In genomic region chr15:83074179-83074578, GRCm38 (mm10) we compare ENCODE assay signal across 17 mouse cellular contexts. TPM values are rescaled to one million over a fixed set of nuclear protein-coding genes. Genes with fewer than 3 reads are reported as not detected.
DNase-seq lines count a peak whose midpoint lies in the region; ATAC-seq and TF ChIP-seq lines count a peak whose summit lies in the region.
"Had no signal": no experiment of that assay in that cellular context is flagged by ENCODE, and none has a peak within 500 bp of the region (broad histone marks: within the 10 kb centered on the region; RNA-seq: fewer than 3 reads in every experiment).

No protein-coding gene starts in this region.

- no peak for ATAC-seq in intestine, embryonic 16.5 days
- ATAC-seq: forebrain, embryonic 15.5 days; inflammation-experienced regulatory T-cells, adult 6 months had no signal

- H3K27me3 ChIP-seq in intestine, embryonic 16.5 days (replicated peaks; ENCODE audit: control insufficient read depth, insufficient read depth, low read length), result no peaks in the 10 kb centered on the region; the same call in 1 of the 2 replicates
- H3K27me3 ChIP-seq: embryonic facial prominence, embryonic 15.5 days; forebrain, embryonic 15.5 days; neural tube, embryonic 12.5 days had no signal

- H3K36me3 ChIP-seq in intestine, embryonic 16.5 days (ENCODE audit: control insufficient read depth, insufficient read depth, low read length), result no peaks in the 10 kb centered on the region
- H3K36me3 ChIP-seq: embryonic facial prominence, embryonic 15.5 days; forebrain, embryonic 15.5 days; neural tube, embryonic 12.5 days had no signal

- H3K9me3 ChIP-seq in intestine, embryonic 16.5 days (ENCODE audit: control insufficient read depth, low read length), result no peaks in the 10 kb centered on the region
- H3K9me3 ChIP-seq: embryonic facial prominence, embryonic 15.5 days; forebrain, embryonic 15.5 days; neural tube, embryonic 12.5 days had no signal

- H3K27ac ChIP-seq in intestine, embryonic 16.5 days (ENCODE audit: low read length), result no peak overlapping the region
- H3K27ac ChIP-seq: embryonic facial prominence, embryonic 15.5 days; forebrain, embryonic 15.5 days; liver, embryonic 14.5 days; neural tube, embryonic 12.5 days had no signal

- TF ChIP-seq POLR2A in lung, adult 2 months (IDR thresholded peaks at IDR 0.05; ENCODE audit: borderline replicate concordance, extremely low read depth, low read depth, low read length), result no peak

- peak; percentile 43 for DNase-seq in adrenal gland, adult 2 months
- DNase-seq in adrenal gland, adult 18-20 months (ENCODE audit: low spot score in 2 of 2), result no peak
- peak; percentile 63 to 68 for DNase-seq in heart, adult 18-20 months
- no peak for DNase-seq in heart, postnatal 25 days (ENCODE audit: low spot score)
- peak; percentile 37 for DNase-seq in lung, adult 2 months
- DNase-seq in lung, postnatal 4 days, result no peak
- DNase-seq in lung, postnatal 14 days, result peak; percentile 42
- DNase-seq: gastrocnemius, postnatal 10 days; left cerebral cortex, postnatal 4 days; spleen, adult 18-20 months; thymus, postnatal 36 days had no signal

- intact Hi-C loops in heart, postnatal 25 days (cut with DNase I), result no loop called here

- peaks cover 6% of the 10 kb centered on the region for H3K4me1 ChIP-seq in lung, adult 2 months (ENCODE audit: control insufficient read depth, insufficient read depth, low read length)
- H3K4me1 ChIP-seq in intestine, embryonic 16.5 days (ENCODE audit: control insufficient read depth, insufficient read depth, low read length), result peaks cover 4% of the 10 kb centered on the region; the same call in 1 of the 2 replicates
- H3K4me1 ChIP-seq: embryonic facial prominence, embryonic 15.5 days; forebrain, embryonic 15.5 days; neural tube, embryonic 12.5 days had no signal

- no peak overlapping the region for H3K9ac ChIP-seq in intestine, embryonic 16.5 days (ENCODE audit: low read depth, low read length)
- H3K9ac ChIP-seq: embryonic facial prominence, embryonic 15.5 days; forebrain, embryonic 15.5 days; liver, embryonic 14.5 days; neural tube, embryonic 12.5 days had no signal

- H3K4me3 ChIP-seq in lung, adult 2 months (replicated peaks; ENCODE audit: extremely low read depth, low read depth, low read length), result no peak overlapping the region
- no peak overlapping the region for H3K4me3 ChIP-seq in intestine, embryonic 16.5 days (ENCODE audit: low read length)
- H3K4me3 ChIP-seq: embryonic facial prominence, embryonic 15.5 days; forebrain, embryonic 15.5 days; neural tube, embryonic 12.5 days had no signal

- WGBS in lung, adult 2 months, result 65% methylated on average over 4 of the region's 4 CpGs
- WGBS in intestine, embryonic 16.5 days, result 84% methylated on average over 4 of the region's 4 CpGs

- H3K4me2 ChIP-seq in intestine, embryonic 16.5 days (ENCODE audit: low read depth, low read length), result no peak overlapping the region
- H3K4me2 ChIP-seq: embryonic facial prominence, embryonic 15.5 days; forebrain, embryonic 15.5 days; neural tube, embryonic 12.5 days had no signal

- no peak for TF ChIP-seq CTCF in lung, adult 2 months (IDR thresholded peaks at IDR 0.05; ENCODE audit: insufficient read depth, low read length)

RNA-seq across cellular contexts. Expression of gene Serhl, which starts 15.1 kb away (rescaled TPM):
- 10 to 100 TPM; 40.0 to 48.8 TPM for total RNA-seq in adrenal gland, adult 2 months (2021)
- 60.8 and 83.2 TPM in 2 replicates for polyA plus RNA-seq in adrenal gland, adult 2 months (2012; rRNA removed)
- 10 to 100 TPM; 47.9 to 53.1 TPM for total RNA-seq in adrenal gland, adult 18-20 months (2021)
- 10 to 100 TPM; 46.1 to 55.5 TPM for total RNA-seq in heart, adult 18-20 months (2021)
- 10 to 100 TPM; 40.5 to 44.8 TPM for total RNA-seq in heart, postnatal 25 days (2021)
- 38.6 and 43.5 TPM in 2 replicates for polyA plus RNA-seq in lung, adult 2 months (2012; rRNA removed)
- 59.5 and 71.0 TPM in 2 replicates for polyA plus RNA-seq in intestine, embryonic 16.5 days (2015; fragmentation: Nextera tagmentation; extraction: Ambion mirVana)

RNA-seq across cellular contexts. Expression of gene Nfam1, which starts 41.1 kb away (rescaled TPM):
- total RNA-seq in adrenal gland, adult 2 months (2021), result 1 to 10 TPM; 3.6 to 3.8 TPM
- polyA plus RNA-seq in adrenal gland, adult 2 months (2012; rRNA removed), result 2.2 and 2.9 TPM in 2 replicates
- 1 to 10 TPM; 3.2 to 4.1 TPM for total RNA-seq in adrenal gland, adult 18-20 months (2021)
- total RNA-seq in heart, adult 18-20 months (2021), result 1 to 10 TPM; 1.5 to 2.0 TPM
- total RNA-seq in heart, postnatal 25 days (2021), result 1 to 10 TPM; 2.9 TPM
- 13.7 and 19.3 TPM in 2 replicates for polyA plus RNA-seq in lung, adult 2 months (2012; rRNA removed)
- polyA plus RNA-seq in intestine, embryonic 16.5 days (2015; fragmentation: Nextera tagmentation; extraction: Ambion mirVana), result 3.1 and 3.6 TPM in 2 replicates

RNA-seq across cellular contexts. Expression of gene Rrp7a, which starts 48.4 kb away (rescaled TPM):
- 100 to 1,000 TPM; 123 to 167 TPM for total RNA-seq in adrenal gland, adult 2 months (2021)
- 128 and 179 TPM in 2 replicates for polyA plus RNA-seq in adrenal gland, adult 2 months (2012; rRNA removed)
- 100 to 1,000 TPM; 111 to 113 TPM for total RNA-seq in adrenal gland, adult 18-20 months (2021)
- total RNA-seq in heart, adult 18-20 months (2021), result 10 to 100 TPM; 28.6 to 37.9 TPM
- 10 to 100 TPM; 40.3 to 41.9 TPM for total RNA-seq in heart, postnatal 25 days (2021)
- polyA plus RNA-seq in lung, adult 2 months (2012; rRNA removed), result 82.1 and 85.3 TPM in 2 replicates
- 69.4 and 75.4 TPM in 2 replicates for polyA plus RNA-seq in intestine, embryonic 16.5 days (2015; fragmentation: Nextera tagmentation; extraction: Ambion mirVana)

Comparison
In these comparisons a context has a peak if more than half of its experiments do, and no peak if none do; other contexts are left out.
1. DNase-seq: peak in adrenal gland, adult 2 months (single experiment), heart, adult 18-20 months (2 of 2), lung, adult 2 months (single experiment) and lung, postnatal 14 days (single experiment); none in adrenal gland, adult 18-20 months (0 of 2), heart, postnatal 25 days (single experiment) and lung, postnatal 4 days (0 of 2).